Mouse (Mus musculus) MN1 (cell line): ENCODE data around the gene Ccnf.

Source experiments
- DNase-seq: peaks from one replicate; pipeline ENCODE4 v3.0.0-alpha.2; 2016; ENCODE audit warnings: low spot score

Ccnf gene

GRCm38 (mm10) chr17:24251320-24252069, at the start of gene Ccnf:
Gene Ccnf (minus strand): TSS chr17:24251484.
- peak; percentile 99 for DNase-seq

- DNase-seq = no peak
Observed at GRCm38 (mm10) chr17:24300651-24301050, 49.4 kb upstream of the Ccnf start.

GRCm38 (mm10) chr17:24289338-24289737, 38.1 kb upstream of the Ccnf start:
- no peak for DNase-seq

GRCm38 (mm10) chr17:24288477-24288876, 37.2 kb upstream of the Ccnf start:
- no peak for DNase-seq

- DNase-seq = no peak
Observed at GRCm38 (mm10) chr17:24285680-24286079, 34.4 kb upstream of the Ccnf start.

GRCm38 (mm10) chr17:24283266-24283818, 32.1 kb upstream of the Ccnf start:
- no peak for DNase-seq

GRCm38 (mm10) chr17:24282637-24283036, 31.4 kb upstream of the Ccnf start:
- no peak for DNase-seq

GRCm38 (mm10) chr17:24279907-24280306, 28.6 kb upstream of the Ccnf start:
- DNase-seq = no peak

GRCm38 (mm10) chr17:24267133-24267532, 15.8 kb upstream of the Ccnf start:
- no peak for DNase-seq

- DNase-seq = no peak
Observed at GRCm38 (mm10) chr17:24264766-24265165, 13.5 kb upstream of the Ccnf start.

- DNase-seq = no peak
Observed at GRCm38 (mm10) chr17:24260516-24260915, 9.2 kb upstream of the Ccnf start.

- DNase-seq = no peak
Observed at GRCm38 (mm10) chr17:24259702-24260101, 8.4 kb upstream of the Ccnf start.

- DNase-seq = no peak
Observed at GRCm38 (mm10) chr17:24258981-24259380, 7.7 kb upstream of the Ccnf start.

- no peak for DNase-seq
Observed at GRCm38 (mm10) chr17:24252329-24252728, 1.0 kb upstream of the Ccnf start.

GRCm38 (mm10) chr17:24250988-24251319, 330 bp downstream of the Ccnf start:
- no peak for DNase-seq

GRCm38 (mm10) chr17:24248641-24249040, 2.6 kb downstream of the Ccnf start:
- DNase-seq = no peak

GRCm38 (mm10) chr17:24244061-24244460, 7.2 kb downstream of the Ccnf start:
- DNase-seq = no peak

- DNase-seq = no peak
Observed at GRCm38 (mm10) chr17:24243311-24243969, 7.8 kb downstream of the Ccnf start.

- DNase-seq = no peak
Observed at GRCm38 (mm10) chr17:24236921-24237320, 14.4 kb downstream of the Ccnf start.

GRCm38 (mm10) chr17:24236479-24236878, 14.8 kb downstream of the Ccnf start:
- DNase-seq = no peak

GRCm38 (mm10) chr17:24227941-24228340, 23.3 kb downstream of the Ccnf start:
- DNase-seq = no peak

GRCm38 (mm10) chr17:24226721-24227120, 24.6 kb downstream of the Ccnf start:
- DNase-seq = no peak

- DNase-seq = no peak
Observed at GRCm38 (mm10) chr17:24225851-24226250, 25.4 kb downstream of the Ccnf start.
